Mouse (Mus musculus): ENCODE results near the gene Pcx. TPM values are rescaled to one million over a fixed set of nuclear protein-coding genes. Genes with fewer than 3 reads are reported as not detected.

Gene Pcx
- polyA plus RNA-seq, 1 experiment from 2014 or later: 11.6 TPM

DNA sequence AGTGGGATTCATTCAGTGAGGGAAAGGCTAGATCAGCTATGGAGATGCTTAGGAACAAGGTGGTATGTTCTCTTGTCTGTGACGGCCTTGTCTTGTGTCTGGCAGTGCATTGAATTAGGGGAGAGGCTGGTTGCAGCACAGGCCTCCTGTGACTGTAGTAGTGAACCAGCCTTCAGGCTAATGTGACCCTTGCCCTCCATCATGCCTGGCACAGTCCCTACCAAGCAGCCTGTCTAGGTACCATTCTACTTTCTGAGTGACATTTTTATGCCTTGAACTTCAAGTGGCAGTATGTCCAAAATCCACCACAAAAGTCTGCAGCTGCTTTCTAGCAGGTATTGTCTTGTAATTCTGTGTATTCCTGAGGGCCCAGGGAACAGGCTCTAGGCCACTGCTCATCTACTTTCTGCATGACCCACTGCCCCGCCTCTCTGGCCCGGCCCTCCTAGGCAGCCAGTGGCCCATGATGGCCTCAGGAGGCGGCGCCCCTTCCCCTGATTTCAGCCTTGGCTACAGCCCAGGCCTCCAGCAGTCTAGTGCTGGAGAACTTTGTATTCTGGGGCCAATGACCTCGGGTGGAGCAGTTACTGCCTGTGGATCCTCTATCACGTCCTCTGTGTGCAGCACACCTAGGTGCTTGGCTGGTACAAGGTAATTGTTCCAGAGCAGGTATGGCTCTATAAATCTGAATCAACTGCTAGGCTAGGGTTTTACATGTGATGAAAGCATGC, 83.7 kb downstream of the Pcx start:
- Histone ChIP-seq H3K4me1 (peaks cover 8% of the 10 kb centered on the region; the same call in 1 of the 2 replicates), H3K27me3 (replicated peaks) (no peaks in the 10 kb centered on the region), H3K4me3 (no peak overlapping the region), H3K36me3 (no peaks in the 10 kb centered on the region), H3K9me3 (no peaks in the 10 kb centered on the region), H3K9ac (no peak overlapping the region), H3K27ac (replicated peaks) (no peak overlapping the region), H3K4me2 (no peak overlapping the region)
- WGBS: 56% methylated on average over 7 of the region's 7 CpGs
- no peak for ATAC-seq (ENCODE audit: extremely low read depth, insufficient number of reproducible peaks, low FRiP score, low TSS enrichment)

DNA sequence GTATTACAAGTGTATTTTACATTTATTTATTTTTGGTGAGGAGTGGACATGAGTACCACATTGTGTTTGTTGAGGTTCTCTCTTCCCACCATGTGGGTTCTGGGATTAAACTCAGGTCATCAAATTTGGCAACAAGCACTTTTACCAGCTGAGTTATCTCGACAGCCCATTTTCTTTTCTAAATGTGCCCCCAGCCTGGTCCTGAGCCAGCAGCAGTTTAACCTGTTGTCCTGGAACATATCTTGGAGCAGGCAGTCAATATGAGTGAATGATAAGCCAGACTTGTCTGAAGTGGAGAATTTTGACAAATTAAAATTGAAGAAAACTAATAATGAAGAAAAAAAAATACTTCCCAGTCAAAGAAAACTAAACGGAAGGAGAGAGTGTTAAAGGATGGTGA, 85.8 kb downstream of the Pcx start:
- no peak for ATAC-seq (ENCODE audit: extremely low read depth, insufficient number of reproducible peaks, low FRiP score, low TSS enrichment)
- Histone ChIP-seq H3K9ac (no peak overlapping the region), H3K36me3 (no peaks in the 10 kb centered on the region), H3K4me1 (no peaks in the 10 kb centered on the region), H3K9me3 (no peaks in the 10 kb centered on the region), H3K4me3 (no peak overlapping the region), H3K27ac (replicated peaks) (no peak overlapping the region), H3K27me3 (replicated peaks) (no peaks in the 10 kb centered on the region), H3K4me2 (no peak overlapping the region)
- WGBS: 70% methylated on average over 2 of the region's 2 CpGs

DNA sequence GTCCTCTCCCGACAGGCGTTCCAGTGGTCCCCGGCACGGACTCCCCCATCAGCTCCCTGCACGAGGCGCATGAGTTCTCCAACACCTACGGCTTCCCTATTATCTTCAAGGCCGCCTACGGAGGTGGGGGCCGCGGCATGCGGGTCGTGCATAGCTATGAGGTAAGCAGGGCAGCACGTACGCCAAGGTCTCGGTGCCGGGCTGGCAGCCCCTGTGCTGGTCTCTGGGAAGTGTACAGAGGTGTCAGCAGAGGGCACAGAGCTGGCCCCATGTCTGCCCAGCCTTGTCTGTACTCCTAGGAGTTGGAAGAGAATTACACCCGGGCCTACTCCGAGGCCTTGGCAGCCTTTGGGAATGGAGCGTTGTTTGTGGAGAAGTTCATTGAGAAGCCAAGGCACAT, 92.2 kb downstream of the Pcx start:
- H3K27me3 ChIP-seq (replicated peaks): no peaks in the 10 kb centered on the region; the same call in 1 of the 2 replicates
- no peak overlapping the region for H3K4me3 ChIP-seq
- no peak for ATAC-seq (ENCODE audit: extremely low read depth, insufficient number of reproducible peaks, low FRiP score, low TSS enrichment)
- 84% methylated on average over 20 of the region's 20 CpGs for WGBS
- H3K9ac ChIP-seq: no peak overlapping the region
- no peaks in the 10 kb centered on the region for H3K9me3 ChIP-seq
- no peak overlapping the region for H3K4me2 ChIP-seq
- no peaks in the 10 kb centered on the region for H3K36me3 ChIP-seq
- no peak overlapping the region for H3K27ac ChIP-seq (replicated peaks)
- H3K4me1 ChIP-seq: peaks cover 7% of the 10 kb centered on the region

DNA sequence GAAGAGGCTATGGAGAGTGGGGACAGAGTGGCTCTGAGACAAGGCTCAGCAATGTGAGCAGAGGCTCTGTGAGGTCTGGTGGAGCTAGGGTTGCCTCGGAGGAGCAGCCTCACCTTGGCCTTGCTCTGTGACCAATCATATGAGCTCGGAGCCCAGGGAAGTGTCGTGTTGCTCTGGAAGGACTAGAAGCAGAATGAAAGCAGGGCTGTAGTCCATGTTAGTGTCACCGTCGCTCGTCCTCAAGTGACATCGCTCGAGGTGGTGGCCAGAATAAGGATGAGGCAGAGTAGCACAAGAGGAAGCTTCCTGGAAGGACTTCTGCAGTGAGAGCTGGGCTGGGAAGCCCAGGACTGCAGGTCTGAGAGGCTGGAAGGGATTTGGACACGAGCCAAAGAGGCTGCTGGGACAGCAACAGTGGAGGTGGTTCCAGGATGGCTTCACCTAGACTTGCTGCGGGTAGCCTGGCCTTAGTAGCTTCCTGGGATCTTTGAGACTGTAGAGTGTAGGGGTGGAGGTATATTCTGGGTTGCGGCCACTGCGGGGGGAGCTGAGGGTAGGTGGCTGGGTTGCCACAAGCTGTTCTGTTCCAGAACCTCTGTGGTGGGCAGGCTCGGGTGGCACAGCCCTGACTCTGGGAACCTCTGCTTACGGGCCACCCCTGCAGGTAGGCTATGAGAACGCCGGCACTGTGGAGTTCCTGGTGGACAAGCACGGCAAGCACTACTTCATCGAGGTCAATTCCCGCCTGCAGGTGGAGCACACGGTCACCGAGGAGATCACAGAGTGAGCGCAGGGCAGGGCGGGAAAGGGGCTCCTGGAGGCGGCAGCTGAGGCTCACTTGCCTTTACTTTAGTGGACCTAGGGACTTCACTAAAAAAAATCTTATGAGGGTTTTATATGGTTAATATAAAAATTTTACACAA, 93.8 kb downstream of the Pcx start:
- Histone ChIP-seq H3K9ac (peak overlapping the region; percentile 58), H3K9me3 (no peaks in the 10 kb centered on the region), H3K4me2 (peak overlapping the region; percentile 56), H3K36me3 (no peaks in the 10 kb centered on the region), H3K27ac (replicated peaks) (no peak overlapping the region), H3K4me3 (peak overlapping the region; percentile 11; the same call in 1 of the 2 replicates), H3K4me1 (peaks cover 7% of the 10 kb centered on the region), H3K27me3 (replicated peaks) (no peaks in the 10 kb centered on the region; the same call in 1 of the 2 replicates)
- WGBS: 35% methylated on average over 24 of the region's 24 CpGs
- ATAC-seq (ENCODE audit: extremely low read depth, insufficient number of reproducible peaks, low FRiP score, low TSS enrichment): no peak

DNA sequence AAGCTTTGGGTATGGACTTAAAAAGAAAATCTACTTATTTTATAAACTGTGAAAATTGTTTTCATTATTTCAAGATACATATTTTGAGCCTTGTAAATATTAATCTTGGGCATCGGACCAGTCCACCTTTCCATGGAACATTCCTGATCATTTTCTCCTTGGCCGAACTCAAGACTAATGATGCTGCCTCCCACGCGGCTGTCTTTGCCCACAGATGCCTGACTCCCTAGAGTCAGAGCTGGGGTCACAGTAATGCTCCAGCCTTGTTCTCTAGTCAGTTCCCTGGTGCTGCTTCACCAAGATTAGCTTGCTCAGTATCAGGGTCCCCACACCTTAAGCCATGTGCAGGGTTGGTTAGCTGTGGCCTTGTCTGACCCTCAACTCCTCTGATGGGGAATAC, 95.4 kb downstream of the Pcx start:
- no peak overlapping the region for H3K27ac ChIP-seq (replicated peaks)
- 82% methylated on average over 4 of the region's 4 CpGs for WGBS

DNA sequence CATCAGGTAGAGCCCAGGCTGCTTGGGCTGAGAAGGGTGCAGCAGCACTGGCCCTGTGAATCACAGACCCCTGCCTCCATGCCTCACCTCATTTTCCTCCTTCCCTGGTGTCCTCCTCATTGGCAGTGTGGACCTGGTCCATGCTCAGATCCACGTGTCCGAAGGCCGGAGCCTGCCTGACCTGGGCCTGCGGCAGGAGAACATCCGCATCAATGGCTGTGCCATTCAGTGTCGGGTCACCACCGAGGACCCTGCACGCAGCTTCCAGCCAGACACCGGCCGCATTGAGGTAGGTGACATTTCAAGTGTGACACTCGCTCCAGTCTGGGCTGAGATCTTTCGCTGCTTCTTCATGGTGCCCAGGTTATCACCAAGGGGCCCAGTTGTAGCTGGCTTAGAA, 97.1 kb downstream of the Pcx start:
- H3K36me3 ChIP-seq: peaks cover 14% of the 10 kb centered on the region
- H3K9ac ChIP-seq: no peak overlapping the region
- H3K9me3 ChIP-seq: no peaks in the 10 kb centered on the region
- WGBS: 86% methylated on average over 12 of the region's 12 CpGs
- no peak for ATAC-seq (ENCODE audit: extremely low read depth, insufficient number of reproducible peaks, low FRiP score, low TSS enrichment)
- H3K4me2 ChIP-seq: no peak overlapping the region
- H3K27ac ChIP-seq (replicated peaks): no peak overlapping the region
- H3K4me1 ChIP-seq: peaks cover 7% of the 10 kb centered on the region
- H3K27me3 ChIP-seq (replicated peaks): no peaks in the 10 kb centered on the region
- H3K4me3 ChIP-seq: no peak overlapping the region

More for the DNA sequence above, 95.4 kb downstream of the Pcx start:
- Histone ChIP-seq H3K4me2 (no peak overlapping the region), H3K4me3 (no peak overlapping the region), H3K36me3 (no peaks in the 10 kb centered on the region), H3K27me3 (replicated peaks) (no peaks in the 10 kb centered on the region; the same call in 1 of the 2 replicates), H3K4me1 (peaks cover 7% of the 10 kb centered on the region), H3K9me3 (no peaks in the 10 kb centered on the region), H3K9ac (no peak overlapping the region)
- no peak for ATAC-seq (ENCODE audit: extremely low read depth, insufficient number of reproducible peaks, low FRiP score, low TSS enrichment)

DNA sequence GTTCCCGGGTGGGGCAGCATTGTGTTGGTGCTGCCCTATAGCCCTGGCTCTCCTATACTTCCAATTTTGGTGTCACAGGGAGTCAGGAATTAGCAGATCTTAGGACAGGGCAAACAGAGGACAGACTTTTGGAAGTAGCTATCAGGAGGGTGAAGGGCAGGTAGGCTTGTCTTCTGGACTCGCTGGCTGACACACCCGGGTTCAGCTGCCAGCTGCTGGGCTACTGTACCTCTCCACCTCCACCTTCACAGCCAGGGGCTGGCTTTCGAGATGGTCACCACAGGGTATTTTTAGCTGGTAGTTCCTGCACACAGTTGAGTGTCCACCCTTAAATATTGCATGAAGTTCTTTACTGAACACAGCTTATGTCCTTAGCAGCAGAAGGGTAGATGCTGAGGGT, 98.2 kb downstream of the Pcx start:
- Histone ChIP-seq H3K27ac (replicated peaks) (no peak overlapping the region), H3K9ac (no peak overlapping the region), H3K4me1 (peaks cover 14% of the 10 kb centered on the region), H3K9me3 (no peaks in the 10 kb centered on the region), H3K27me3 (replicated peaks) (no peaks in the 10 kb centered on the region), H3K4me2 (no peak overlapping the region), H3K36me3 (peaks cover 25% of the 10 kb centered on the region), H3K4me3 (no peak overlapping the region)
- no peak for ATAC-seq (ENCODE audit: extremely low read depth, insufficient number of reproducible peaks, low FRiP score, low TSS enrichment)
- WGBS: 73% methylated on average over 4 of the region's 4 CpGs

DNA sequence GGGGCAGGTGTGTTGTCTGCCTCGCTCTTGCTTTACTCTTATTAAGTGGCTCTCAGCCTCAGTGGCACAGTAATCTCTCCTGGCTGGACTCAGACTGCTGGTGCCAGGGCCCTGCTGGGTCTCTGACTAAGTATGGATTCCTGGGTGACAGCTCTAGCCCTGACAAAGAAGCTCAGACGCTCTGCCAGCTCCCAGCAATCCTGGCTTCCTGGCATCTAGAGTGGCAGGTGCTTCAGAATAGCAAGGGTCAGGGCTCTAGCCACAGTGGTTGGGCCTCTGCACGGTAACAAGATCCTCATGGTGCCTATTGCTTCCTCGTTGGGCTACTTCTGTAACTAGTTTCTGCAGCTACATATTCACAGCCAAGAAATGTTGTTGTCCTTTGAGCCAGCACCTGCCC, 99.8 kb downstream of the Pcx start:
- H3K36me3 ChIP-seq: peaks cover 31% of the 10 kb centered on the region
- H3K27me3 ChIP-seq (replicated peaks): no peaks in the 10 kb centered on the region
- no peak for ATAC-seq (ENCODE audit: extremely low read depth, insufficient number of reproducible peaks, low FRiP score, low TSS enrichment)
- no peak overlapping the region for H3K9ac ChIP-seq
- peaks cover 19% of the 10 kb centered on the region for H3K4me1 ChIP-seq
- H3K27ac ChIP-seq (replicated peaks): no peak overlapping the region
- no peaks in the 10 kb centered on the region for H3K9me3 ChIP-seq
- no peak overlapping the region for H3K4me3 ChIP-seq
- H3K4me2 ChIP-seq: no peak overlapping the region
- WGBS: 53% methylated on average over 4 of the region's 4 CpGs

DNA sequence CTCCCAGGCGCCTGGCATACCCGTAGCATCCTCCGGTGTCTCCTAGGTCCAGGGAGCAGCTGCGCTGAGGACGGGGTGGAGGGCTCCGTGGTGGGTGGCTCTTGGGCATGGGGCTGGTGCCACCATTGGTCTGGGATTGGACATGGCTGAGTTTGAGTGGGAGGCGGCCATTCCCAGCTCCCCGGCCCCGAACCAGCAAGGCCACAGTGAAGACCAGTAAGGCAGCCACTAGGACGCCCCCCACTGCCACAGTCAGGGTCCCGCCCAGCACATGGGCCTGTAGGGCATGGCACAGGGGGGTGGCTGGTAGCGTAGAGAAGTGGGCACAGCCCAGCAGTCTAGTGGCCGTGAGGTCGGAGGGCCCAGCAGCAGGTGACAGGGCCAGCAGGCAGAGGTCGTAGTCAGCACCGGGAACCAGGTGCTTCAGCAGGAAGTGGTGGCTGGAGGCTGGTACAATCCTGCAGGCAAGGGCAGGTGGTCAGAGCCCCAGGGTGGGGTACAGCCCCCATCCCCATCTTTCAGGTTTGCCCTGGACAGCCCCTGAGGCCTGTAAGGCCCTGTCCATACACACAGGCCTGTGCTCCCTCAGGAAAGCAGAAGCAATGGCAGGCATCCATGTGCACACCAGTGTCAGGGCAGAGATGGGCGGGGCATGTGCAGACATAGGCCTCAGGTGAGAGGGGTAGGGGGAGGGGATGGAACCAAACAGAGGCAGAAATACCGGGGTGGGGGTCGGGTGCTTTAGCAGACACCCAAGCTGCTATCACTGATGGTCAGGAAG, 102.1 kb downstream of the Pcx start:
- no peak overlapping the region for H3K27ac ChIP-seq (replicated peaks)

DNA sequence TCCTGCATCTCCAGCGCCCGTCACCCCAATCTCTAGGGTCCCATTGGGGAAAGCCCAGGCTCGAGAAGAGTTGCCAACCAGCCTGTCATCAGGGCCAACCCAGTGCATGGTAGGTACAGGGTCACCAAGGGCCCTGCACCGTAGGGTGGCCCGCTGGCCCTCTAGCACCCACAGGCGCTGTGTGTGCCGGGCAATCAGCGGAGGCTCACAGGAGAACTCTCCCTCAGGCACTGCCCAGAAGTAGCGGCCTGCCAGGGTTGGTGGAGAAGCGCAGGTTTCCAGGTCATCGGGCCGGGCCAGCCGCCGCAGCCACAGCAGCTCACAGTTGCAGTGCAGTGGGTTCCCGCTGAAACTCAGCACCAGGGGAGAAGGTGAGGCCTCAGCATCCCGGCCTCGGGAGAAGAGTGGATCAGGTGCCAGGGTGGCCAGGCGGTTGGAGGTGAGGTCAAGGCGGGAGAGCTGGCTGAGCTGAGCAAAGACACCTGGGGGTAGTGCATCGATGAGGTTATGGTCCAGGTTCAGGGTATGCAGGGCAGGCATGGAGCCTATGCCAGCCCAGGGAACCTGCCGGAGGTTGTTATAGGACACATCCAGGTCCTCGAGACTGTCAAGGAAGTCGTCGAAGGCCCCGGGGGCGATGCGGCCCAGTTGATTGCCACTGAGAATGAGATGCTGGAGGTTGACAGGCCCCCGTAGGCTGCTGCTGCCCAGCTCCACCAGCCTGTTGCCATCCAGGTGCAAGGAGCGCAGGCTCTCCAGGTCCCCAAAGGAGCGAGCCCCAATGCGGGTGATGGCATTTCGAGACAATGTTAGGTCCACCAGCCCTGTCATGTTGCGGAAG, 103.4 kb downstream of the Pcx start:
- Histone ChIP-seq H3K9ac (peak overlapping the region; percentile 97), H3K27me3 (replicated peaks) (peaks cover 12% of the 10 kb centered on the region; the same call in 1 of the 2 replicates), H3K4me3 (peak overlapping the region; percentile 86), H3K36me3 (peaks cover 31% of the 10 kb centered on the region), H3K27ac (replicated peaks) (no peak overlapping the region), H3K4me1 (peaks cover 26% of the 10 kb centered on the region), H3K4me2 (peak overlapping the region; percentile 75), H3K9me3 (no peaks in the 10 kb centered on the region)
- ATAC-seq (ENCODE audit: extremely low read depth, insufficient number of reproducible peaks, low FRiP score, low TSS enrichment): no peak
- 88% methylated on average over 33 of the region's 33 CpGs for WGBS

More for the DNA sequence above, 102.1 kb downstream of the Pcx start:
- 88% methylated on average over 19 of the region's 19 CpGs for WGBS
- Histone ChIP-seq H3K9ac (no peak overlapping the region), H3K4me1 (peaks cover 26% of the 10 kb centered on the region), H3K36me3 (peaks cover 31% of the 10 kb centered on the region), H3K27me3 (replicated peaks) (peaks cover 7% of the 10 kb centered on the region; the same call in 1 of the 2 replicates), H3K4me2 (no peak overlapping the region), H3K9me3 (no peaks in the 10 kb centered on the region), H3K4me3 (no peak overlapping the region)
- ATAC-seq (ENCODE audit: extremely low read depth, insufficient number of reproducible peaks, low FRiP score, low TSS enrichment): no peak

Measured in heart, embryonic 13.5 days (tissue).